Mouse (Mus musculus) intestine, postnatal 0 days (tissue): ENCODE measurements around the gene Ubtd2. TPM values are rescaled to one million over a fixed set of nuclear protein-coding genes. Genes with fewer than 3 reads are reported as not detected.

Experiments
- ATAC-seq: fragments of 200-750 bp; cut with Nextera tagmentation; 2 replicates; pipeline ENCODE4 v1.8.0; 2017; ENCODE audit warnings: mild to moderate bottlenecking, moderate TSS enrichment, moderate library complexity
- H3K27ac ChIP-seq: fragments of 300-500 bp; sonication (generic); 2 replicates; pipeline ENCODE4 v1.5.1; 2014; ENCODE audit warnings: mild to moderate bottlenecking, low read depth, low read length, moderate library complexity
- H3K27me3 ChIP-seq: fragments of 300-500 bp; sonication (generic); replicated peaks from 2 replicates; pipeline ENCODE4 v1.6.1; 2014; ENCODE audit warnings: low read length, mixed read lengths; ENCODE audit not compliant: control insufficient read depth, insufficient read depth
- H3K36me3 ChIP-seq: fragments of 300-500 bp; sonication (generic); 2 replicates; pipeline ENCODE4 v1.6.1; 2014; ENCODE audit warnings: mild to moderate bottlenecking, moderate library complexity; ENCODE audit not compliant: control insufficient read depth, insufficient read depth
- H3K4me1 ChIP-seq: fragments of 300-500 bp; sonication (generic); replicated peaks from 2 replicates; pipeline ENCODE4 v1.6.1; 2014; ENCODE audit warnings: antibody characterized with exemption, low read length, mixed read lengths; ENCODE audit not compliant: control insufficient read depth, insufficient read depth
- H3K4me2 ChIP-seq: fragments of 300-500 bp; sonication (generic); replicated peaks from 2 replicates; pipeline ENCODE4 v1.6.1; 2014; ENCODE audit warnings: low read depth, mild to moderate bottlenecking, moderate library complexity
- H3K4me3 ChIP-seq: fragments of 300-500 bp; sonication (generic); 2 replicates; pipeline ENCODE4 v1.5.1; 2014; ENCODE audit warnings: low read depth, low read length
- H3K9ac ChIP-seq: fragments of 300-500 bp; sonication (generic); 2 replicates; pipeline ENCODE4 v1.6.1; 2014; ENCODE audit warnings: mild to moderate bottlenecking, low read depth, low read length
- H3K9me3 ChIP-seq: fragments of 300-500 bp; sonication (generic); 2 replicates; pipeline ENCODE4 v1.6.1; 2016; ENCODE audit warnings: mixed run types; ENCODE audit not compliant: control insufficient read depth
- CTCF ChIP-seq: sonication (generic); IDR thresholded peaks from 2 replicates; pipeline ENCODE4 v1.5.1; 2016; ENCODE audit warnings: low read depth, mild to moderate bottlenecking, control low read depth, antibody characterized with exemption, moderate library complexity
- WGBS: fragments of 180-500 bp; shearing (Covaris S2); extraction: QIAGEN DNeasy Blood & Tissue Kit; methylation state at CpG from one replicate; pipeline ENCODE4 v1.1.7; 2014; 5-methylcytosine and 5-hydroxymethylcytosine counted together
- polyA plus RNA-seq: library from polyadenylated mRNA; unstranded; fragments of >200 nt; fragmentation: Nextera tagmentation; extraction: Ambion mirVana; gene quantifications from 2 replicates; pipeline ENCODE4 v1.2.1, GENCODE M21; 2015

The Ubtd2 gene
- 7.1 and 7.9 TPM in 2 replicates for polyA plus RNA-seq

GRCm38 (mm10) chr11:32454800-32455506 lies at the start of gene Ubtd2:
TSS of gene Ubtd2 (plus strand) at chr11:32455370.
- 1% methylated on average over 80 of the region's 86 CpGs for WGBS
- Histone ChIP-seq H3K9me3 (no peaks in the 10 kb centered on the region), H3K4me2 (peak within 1 kb of the TSS; percentile 95), H3K4me1 (no peaks in the 10 kb centered on the region), H3K4me3 (peak within 1 kb of the TSS; percentile 82), H3K9ac (peak within 1 kb of the TSS; percentile 89), H3K36me3 (no peaks in the 10 kb centered on the region), H3K27me3 (no peaks in the 10 kb centered on the region), H3K27ac (peak within 1 kb of the TSS; percentile 90)
- TF ChIP-seq CTCF = no peak
- peak; percentile 98 for ATAC-seq

- no peaks in the 10 kb centered on the region for H3K4me1 ChIP-seq
- H3K9ac ChIP-seq = no peak overlapping the region
- no peak for ATAC-seq
- 79% methylated on average over 3 of the region's 3 CpGs for WGBS
- no peaks in the 10 kb centered on the region for H3K9me3 ChIP-seq
- H3K4me2 ChIP-seq = no peak overlapping the region
- TF ChIP-seq CTCF = no peak
- H3K4me3 ChIP-seq = no peak overlapping the region
- peaks cover 16% of the 10 kb centered on the region for H3K36me3 ChIP-seq
- no peaks in the 10 kb centered on the region for H3K27me3 ChIP-seq
- H3K27ac ChIP-seq = no peak overlapping the region
Observed at GRCm38 (mm10) chr11:32407863-32408262, 47.3 kb upstream of the Ubtd2 start.

- Histone ChIP-seq H3K4me1 (no peaks in the 10 kb centered on the region), H3K9me3 (no peaks in the 10 kb centered on the region), H3K27ac (no peak overlapping the region), H3K27me3 (no peaks in the 10 kb centered on the region), H3K36me3 (peaks cover 11% of the 10 kb centered on the region), H3K4me2 (no peak overlapping the region), H3K4me3 (no peak overlapping the region), H3K9ac (no peak overlapping the region)
- ATAC-seq = no peak
- no peak for TF ChIP-seq CTCF
Observed at GRCm38 (mm10) chr11:32409052-32409451, 46.1 kb upstream of the Ubtd2 start.

DNA sequence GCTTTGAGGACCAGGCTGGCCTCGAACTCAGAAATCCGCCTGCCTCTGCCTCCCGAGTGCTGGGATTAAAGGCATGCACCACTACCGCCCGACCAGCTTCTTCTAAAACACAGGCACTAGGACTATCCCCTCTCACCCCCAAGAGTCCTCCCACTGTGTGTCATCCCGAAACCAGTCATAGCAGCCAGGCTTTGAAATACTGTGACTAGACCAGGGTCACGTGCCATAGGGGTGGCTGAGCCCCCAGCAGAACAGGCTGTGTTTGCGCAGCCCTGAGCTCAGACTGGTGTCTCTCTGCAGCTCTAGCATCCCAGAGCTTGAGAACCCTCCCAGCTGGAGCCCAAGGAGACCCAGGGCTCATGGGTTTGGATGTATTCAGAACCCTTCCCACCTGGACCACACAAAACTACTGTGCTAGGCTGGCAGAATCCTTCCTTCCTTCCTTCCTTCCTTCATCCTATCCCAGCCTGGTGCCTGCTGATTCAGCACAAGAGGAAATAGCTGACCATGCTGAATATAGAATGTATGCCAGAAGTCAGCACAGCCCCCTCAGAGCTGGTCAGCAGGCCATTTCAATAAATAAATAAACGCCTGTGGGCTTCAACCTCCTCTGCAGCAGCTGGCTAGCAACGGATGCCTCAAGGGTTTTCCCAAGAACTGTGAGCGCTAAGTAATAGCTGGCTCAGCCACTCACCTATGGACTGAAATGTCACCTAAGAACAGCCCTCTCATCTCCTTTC lies 45.2 kb upstream of the Ubtd2 start:
- TF ChIP-seq CTCF = no peak
- ATAC-seq = 0 out of 2 replicates have a peak, but pooled peaks have one; percentile 31
- H3K9ac ChIP-seq = no peak overlapping the region
- H3K27me3 ChIP-seq = no peaks in the 10 kb centered on the region
- no peak overlapping the region for H3K27ac ChIP-seq
- H3K9me3 ChIP-seq = no peaks in the 10 kb centered on the region
- no peak overlapping the region for H3K4me3 ChIP-seq
- H3K4me2 ChIP-seq = no peak overlapping the region
- WGBS = 80% methylated on average over 11 of the region's 11 CpGs
- no peaks in the 10 kb centered on the region for H3K4me1 ChIP-seq
- H3K36me3 ChIP-seq = peaks cover 10% of the 10 kb centered on the region

DNA sequence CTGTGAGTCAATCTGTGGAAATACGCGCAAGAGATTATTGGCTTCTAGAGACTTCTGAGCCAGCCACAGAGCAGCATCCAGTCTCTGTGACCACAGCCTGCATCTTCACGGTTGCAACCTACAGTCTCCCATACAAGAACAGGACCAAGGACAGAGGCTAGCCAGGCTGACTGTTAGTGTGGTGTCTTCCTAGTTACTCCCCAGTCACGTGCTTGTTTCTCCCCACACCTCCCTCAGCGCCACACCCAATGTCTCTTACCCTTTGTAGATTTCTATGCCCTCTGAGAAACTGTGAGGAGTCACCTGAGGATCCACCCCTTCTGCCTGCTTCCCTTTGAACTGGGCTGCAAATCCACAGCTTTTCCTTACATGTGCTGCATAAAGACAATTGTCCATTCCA lies 35.2 kb upstream of the Ubtd2 start:
- Histone ChIP-seq H3K9ac (no peak overlapping the region), H3K27ac (no peak overlapping the region), H3K36me3 (peaks cover 73% of the 10 kb centered on the region), H3K9me3 (no peaks in the 10 kb centered on the region), H3K4me1 (no peaks in the 10 kb centered on the region), H3K4me2 (no peak overlapping the region), H3K27me3 (no peaks in the 10 kb centered on the region), H3K4me3 (no peak overlapping the region)
- WGBS = 76% methylated on average over 5 of the region's 5 CpGs
- no peak for TF ChIP-seq CTCF
- ATAC-seq = no peak

- peaks cover 57% of the 10 kb centered on the region for H3K36me3 ChIP-seq
- no peaks in the 10 kb centered on the region for H3K4me1 ChIP-seq
- H3K4me2 ChIP-seq = no peak overlapping the region
- H3K9ac ChIP-seq = no peak overlapping the region
- TF ChIP-seq CTCF = no peak
- H3K27ac ChIP-seq = no peak overlapping the region
- H3K4me3 ChIP-seq = no peak overlapping the region
- no peak for ATAC-seq
- H3K27me3 ChIP-seq = no peaks in the 10 kb centered on the region
- WGBS = 77% methylated on average over 12 of the region's 12 CpGs
- no peaks in the 10 kb centered on the region for H3K9me3 ChIP-seq
Observed at GRCm38 (mm10) chr11:32423311-32423710, 31.9 kb upstream of the Ubtd2 start.
